Mouse (Mus musculus) stomach, postnatal 0 days (tissue): Measurements from ENCODE around the gene Tpi1. TPM values are rescaled to one million over a fixed set of nuclear protein-coding genes. Genes with fewer than 3 reads are reported as not detected.
"Not testable (repeated sequence)": the region's sequence is repeated elsewhere in the genome, so short reads cannot be mapped to it uniquely, and the experiment has no call there.

Experiments used
- ATAC-seq: fragments of 200-750 bp; cut with Nextera tagmentation; 2 replicates; pipeline ENCODE4 v1.8.0; 2017; ENCODE audit not compliant: low FRiP score, low TSS enrichment
- DNase-seq: peaks from one replicate; pipeline ENCODE4 v3.0.0-alpha.2; 2016; ENCODE audit warnings: low spot score
- H3K27ac ChIP-seq: fragments of 300-500 bp; sonication (generic); replicated peaks from 2 replicates; pipeline ENCODE4 v1.5.1; 2014; ENCODE audit warnings: mild to moderate bottlenecking, control low read depth
- H3K27me3 ChIP-seq: fragments of 300-500 bp; sonication (generic); 2 replicates; pipeline ENCODE4 v1.6.1; 2014; ENCODE audit warnings: low read length; ENCODE audit not compliant: control insufficient read depth, insufficient read depth
- H3K36me3 ChIP-seq: fragments of 300-500 bp; sonication (generic); 2 replicates; pipeline ENCODE4 v1.6.1; 2014; ENCODE audit warnings: low read length, mixed read lengths; ENCODE audit not compliant: control insufficient read depth, insufficient read depth
- H3K4me1 ChIP-seq: fragments of 300-500 bp; sonication (generic); replicated peaks from 2 replicates; pipeline ENCODE4 v1.6.1; 2014; ENCODE audit warnings: antibody characterized with exemption; ENCODE audit not compliant: control insufficient read depth, insufficient read depth
- H3K4me2 ChIP-seq: fragments of 300-500 bp; sonication (generic); replicated peaks from 2 replicates; pipeline ENCODE4 v1.6.1; 2014; ENCODE audit warnings: low read depth, mild to moderate bottlenecking, control low read depth, moderate library complexity
- H3K4me3 ChIP-seq: fragments of 300-500 bp; sonication (generic); 2 replicates; pipeline ENCODE4 v1.5.1; 2014; ENCODE audit warnings: low read depth, low read length, control low read depth
- H3K9ac ChIP-seq: fragments of 300-500 bp; sonication (generic); 2 replicates; pipeline ENCODE4 v1.6.1; 2014; ENCODE audit warnings: mild to moderate bottlenecking, low read length, control low read depth, mixed read lengths
- H3K9me3 ChIP-seq: fragments of 300-500 bp; sonication (generic); 2 replicates; pipeline ENCODE4 v1.6.1; 2016; ENCODE audit warnings: low read length; ENCODE audit not compliant: control insufficient read depth
- CTCF ChIP-seq: IDR thresholded peaks from 2 replicates; pipeline ENCODE4 v1.5.1; 2016; ENCODE audit warnings: antibody characterized with exemption, low read depth, mild to moderate bottlenecking, moderate library complexity
- EP300 ChIP-seq: optimal IDR thresholded peaks from 2 replicates; pipeline ENCODE3; 2016; ENCODE audit warnings: antibody characterized with exemption
- WGBS: fragments of 180-500 bp; shearing (Covaris S2); extraction: QIAGEN DNeasy Blood & Tissue Kit; methylation state at CpG from one replicate; pipeline ENCODE4 v1.1.7; 2014; 5-methylcytosine and 5-hydroxymethylcytosine counted together
- polyA plus RNA-seq: library from polyadenylated mRNA; unstranded; fragments of >200 nt; fragmentation: Nextera tagmentation; extraction: Ambion mirVana; gene quantifications from 2 replicates; pipeline ENCODE4 v1.2.1, GENCODE M21; 2015

Tpi1 gene
- polyA plus RNA-seq, 1 experiment from 2014 or later, result 465 TPM

GRCm38 (mm10) chr6:124835531-124835930 lies 21.4 kb upstream of the Tpi1 start:
- Histone ChIP-seq H3K27ac (peak overlapping the region; percentile 40; the same call in 1 of the 2 replicates), H3K4me2 (no peak overlapping the region), H3K9ac (0 out of 2 replicates have a peak overlapping the region, but pooled peaks have one; percentile 23), H3K4me3 (no peak overlapping the region), H3K9me3 (no peaks in the 10 kb centered on the region), H3K4me1 (0 out of 2 replicates have a peak, but pooled peaks cover 6% of the 10 kb centered on the region), H3K36me3 (no peaks in the 10 kb centered on the region), H3K27me3 (no peaks in the 10 kb centered on the region)
- DNase-seq (no peak), ATAC-seq (no peak)
- TF ChIP-seq EP300, result no peak
- TF ChIP-seq CTCF, result no peak
- 72% methylated on average over 10 of the region's 10 CpGs for WGBS

DNA sequence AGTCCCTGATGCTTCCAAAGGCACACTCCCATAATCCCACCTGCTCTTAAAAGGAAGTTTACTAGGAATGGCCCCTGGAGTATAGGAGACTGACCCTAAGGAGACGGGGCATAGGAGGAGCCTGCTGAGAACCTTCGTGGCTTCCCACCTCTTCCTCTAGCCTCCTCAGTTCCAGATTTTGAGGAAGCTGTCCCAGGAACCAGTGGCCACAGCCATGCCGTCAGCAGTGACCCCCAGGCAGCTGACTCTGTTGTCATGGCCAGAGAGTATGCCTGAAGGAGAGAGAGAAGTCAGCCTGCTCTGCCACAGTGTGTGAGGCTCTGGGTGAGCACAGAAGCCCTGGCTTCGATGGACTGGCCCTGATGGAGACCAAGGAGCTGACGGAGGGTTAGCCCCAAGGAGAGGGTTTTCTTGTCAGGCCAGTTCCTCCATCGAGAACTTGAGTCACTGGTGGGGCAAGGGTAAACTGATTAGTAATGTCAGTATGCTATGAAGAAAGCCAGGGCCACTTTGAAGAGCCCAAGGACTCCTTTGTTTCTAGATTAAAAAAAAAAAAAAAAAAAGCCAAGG lies 20.5 kb upstream of the Tpi1 start:
- no peaks in the 10 kb centered on the region for H3K27me3 ChIP-seq
- ATAC-seq (no peak), DNase-seq (peak; percentile 50)
- H3K9ac ChIP-seq, result no peak overlapping the region; the same call in 1 of the 2 replicates
- no peak overlapping the region for H3K4me2 ChIP-seq
- WGBS, result 64% methylated on average over 6 of the region's 6 CpGs
- no peaks in the 10 kb centered on the region for H3K9me3 ChIP-seq
- TF ChIP-seq EP300, result no peak
- no peak for TF ChIP-seq CTCF
- 0 out of 2 replicates have a peak, but pooled peaks cover 2% of the 10 kb centered on the region for H3K4me1 ChIP-seq
- no peaks in the 10 kb centered on the region for H3K36me3 ChIP-seq
- H3K27ac ChIP-seq, result peak overlapping the region; percentile 73
- no peak overlapping the region for H3K4me3 ChIP-seq

GRCm38 (mm10) chr6:124831649-124832048 lies 17.6 kb upstream of the Tpi1 start:
- ATAC-seq (no peak), DNase-seq (no peak)
- Histone ChIP-seq H3K4me2 (no peak overlapping the region), H3K4me3 (no peak overlapping the region), H3K4me1 (0 out of 2 replicates have a peak, but pooled peaks cover 2% of the 10 kb centered on the region), H3K9me3 (no peaks in the 10 kb centered on the region), H3K9ac (no peak overlapping the region), H3K27me3 (no peaks in the 10 kb centered on the region), H3K36me3 (no peaks in the 10 kb centered on the region), H3K27ac (no peak overlapping the region)
- TF ChIP-seq EP300 (no peak), CTCF (no peak)
- WGBS, result 89% methylated on average over 8 of the region's 8 CpGs

GRCm38 (mm10) chr6:124831199-124831598 lies 17.1 kb upstream of the Tpi1 start:
- not testable (repeated sequence) for H3K27me3 ChIP-seq, DNase-seq, H3K9ac ChIP-seq, H3K9me3 ChIP-seq, H3K36me3 ChIP-seq, H3K27ac ChIP-seq, H3K4me1 ChIP-seq, ATAC-seq, H3K4me3 ChIP-seq
- peak overlapping the region; percentile 84 for H3K4me2 ChIP-seq
- WGBS, result 89% methylated on average over 4 of the region's 4 CpGs

DNA sequence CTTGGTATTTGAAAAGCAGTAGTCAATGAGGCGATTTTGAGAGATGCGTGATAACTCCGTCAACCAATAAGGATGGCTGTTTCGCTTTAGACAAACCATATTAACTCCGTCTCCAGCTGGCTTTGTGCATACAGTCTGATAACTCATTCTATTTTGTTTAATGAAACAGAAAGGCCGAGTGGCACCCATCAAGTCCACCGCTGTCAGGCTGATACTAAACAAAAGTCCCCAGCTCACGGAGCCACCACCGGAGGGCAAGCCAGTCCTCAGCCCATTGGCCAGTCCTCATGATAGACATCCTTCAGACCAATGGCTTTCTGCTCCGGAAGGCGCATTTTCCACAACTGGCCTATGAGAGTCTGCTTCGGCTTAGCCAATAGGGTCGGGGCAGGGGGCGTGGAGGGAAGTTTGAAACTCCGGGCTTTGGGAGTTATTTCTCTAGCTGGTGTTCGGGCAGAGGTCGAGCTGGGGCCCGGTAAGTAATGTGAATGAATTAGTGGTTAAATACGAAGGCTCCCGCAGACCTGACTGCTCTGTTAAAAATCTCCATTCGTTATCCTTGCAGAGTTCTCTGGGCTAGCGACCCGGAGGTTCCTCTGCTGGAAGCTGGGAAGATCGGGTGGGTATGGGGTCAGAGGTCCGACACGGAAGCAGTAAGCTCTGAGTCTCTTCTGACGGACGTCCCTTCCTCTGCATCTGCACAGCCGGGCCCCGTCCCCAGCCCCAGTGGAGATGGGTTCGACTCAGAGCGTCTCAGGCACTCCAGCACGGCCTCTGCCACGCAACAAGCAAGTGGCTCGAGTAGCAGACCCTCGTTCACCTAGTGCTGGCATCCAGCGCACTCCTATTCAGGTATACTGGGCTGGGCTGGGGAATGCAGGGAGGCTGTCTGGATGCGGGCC lies 16.0 kb upstream of the Tpi1 start:
- Histone ChIP-seq H3K27me3 (no peaks in the 10 kb centered on the region), H3K9me3 (no peaks in the 10 kb centered on the region), H3K27ac (peak overlapping the region; percentile 90), H3K9ac (peak overlapping the region; percentile 62), H3K4me1 (0 out of 2 replicates have a peak, but pooled peaks cover 2% of the 10 kb centered on the region), H3K4me3 (peak overlapping the region; percentile 66), H3K4me2 (peak overlapping the region; percentile 84), H3K36me3 (peaks cover 2% of the 10 kb centered on the region; the same call in 1 of the 2 replicates)
- WGBS, result under 1% methylated on average over 38 of the region's 38 CpGs
- peak; percentile 43 for TF ChIP-seq CTCF
- peak; percentile 30 for TF ChIP-seq EP300
- DNase-seq (peak; percentile 92), ATAC-seq (peak; percentile 86)
